ENCODE assay signal across 8 mouse cellular contexts in genomic region chr17:6316379-6317126, GRCm38 (mm10). TPM values are rescaled to one million over a fixed set of nuclear protein-coding genes. Genes with fewer than 3 reads are reported as not detected.
DNase-seq lines count a peak whose midpoint lies in the region; ATAC-seq lines count a peak whose summit lies in the region.
"Not testable (repeated sequence)": the region's sequence is repeated elsewhere in the genome, so short reads cannot be mapped to it uniquely, and the experiment has no call there.

No protein-coding gene starts in this region.

- H3K27ac ChIP-seq in hindbrain, embryonic 13.5 days: peak overlapping the region; percentile 83

- H3K27me3 ChIP-seq in hindbrain, embryonic 13.5 days: not testable (repeated sequence)

- H3K9me3 ChIP-seq in hindbrain, embryonic 13.5 days: not testable (repeated sequence)

- peak overlapping the region; percentile 45 for H3K4me3 ChIP-seq in hindbrain, embryonic 13.5 days

- peak; percentile 41 for DNase-seq in Muller cell, postnatal 12 days (ENCODE audit: inconsistent ontology term)
- peak; percentile 81 to 82 for DNase-seq in cerebellum, postnatal 25 days
- peak; percentile 55 to 65 for DNase-seq in frontal cortex, postnatal 36 days (ENCODE audit: low spot score in 2 of 2)
- peak; percentile 48 to 54 for DNase-seq in layer of hippocampus, postnatal 25 days (ENCODE audit: extremely low spot score in 1 of 2, low spot score in 1 of 2)
- peak; percentile 54 for DNase-seq in lung, postnatal 14 days
- peak; percentile 59 for DNase-seq in ovary, postnatal 36 days (ENCODE audit: low spot score)
- peak; percentile 83 for DNase-seq in thymus, postnatal 14 days

- peak overlapping the region; percentile 57 for H3K4me2 ChIP-seq in hindbrain, embryonic 13.5 days

- H3K9ac ChIP-seq in hindbrain, embryonic 13.5 days: peak overlapping the region; percentile 70

- peak; percentile 56 for ATAC-seq in hindbrain, embryonic 13.5 days (ENCODE audit: low FRiP score)

- WGBS in hindbrain, embryonic 13.5 days: 2% methylated on average over 37 of the region's 38 CpGs

- not testable (repeated sequence) for H3K4me1 ChIP-seq in hindbrain, embryonic 13.5 days (replicated peaks)

- H3K36me3 ChIP-seq in hindbrain, embryonic 13.5 days: not testable (repeated sequence)

RNA-seq across cellular contexts. Expression of gene Dynlt1a, which starts 0.7 kb away (rescaled TPM):
- 50.5 and 53.2 TPM in 2 replicates for polyA plus RNA-seq in hindbrain, embryonic 13.5 days (2015; fragmentation: Nextera tagmentation; extraction: Ambion mirVana)
- total RNA-seq in layer of hippocampus, postnatal 25 days (2021): 10 to 100 TPM; 10.6 to 12.9 TPM

RNA-seq across cellular contexts. Expression of gene Tmem181a, which starts 59.9 kb away (rescaled TPM):
- 38.7 and 39.4 TPM in 2 replicates for polyA plus RNA-seq in hindbrain, embryonic 13.5 days (2015; fragmentation: Nextera tagmentation; extraction: Ambion mirVana)
- total RNA-seq in layer of hippocampus, postnatal 25 days (2021): 10 to 100 TPM; 55.2 to 61.4 TPM

Comparison
In these comparisons a context has a peak if more than half of its experiments do, and no peak if none do; other contexts are left out.
1. Peak in every context shown above with its lines: DNase-seq, ATAC-seq, H3K4me3 ChIP-seq and H3K27ac ChIP-seq.